Mouse (Mus musculus) brain, adult 2 months (tissue): ENCODE data around the gene Cmtr2.

Experiments used
- DNase-seq: peaks from one replicate; pipeline ENCODE4 v3.0.0; 2011; ENCODE audit warnings: low read depth, low spot score

Gene Cmtr2

DNA sequence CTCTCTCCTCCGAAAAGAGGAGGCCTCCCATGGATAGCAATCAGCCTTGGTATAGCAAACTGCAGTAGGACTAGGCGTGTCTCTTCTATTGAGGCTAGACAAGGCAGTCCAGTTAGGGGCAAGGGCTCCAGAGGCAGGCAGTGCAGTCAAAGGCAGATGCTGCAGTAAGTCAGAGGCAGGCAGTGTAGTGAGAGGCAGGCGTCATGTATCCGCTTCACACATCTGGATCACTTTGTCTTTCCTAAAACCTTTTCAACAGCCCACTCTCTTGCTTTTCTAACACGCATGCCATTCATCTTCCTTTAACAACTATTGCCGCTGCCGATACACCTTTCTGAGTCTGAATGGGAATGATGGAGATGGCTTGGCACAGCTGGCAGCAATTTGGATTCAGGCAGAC lies at the start of gene Cmtr2:
Gene Cmtr2, plus strand, starts transcription at position 301 of the 400 bp plus-strand sequence.
- no peak for DNase-seq

DNA sequence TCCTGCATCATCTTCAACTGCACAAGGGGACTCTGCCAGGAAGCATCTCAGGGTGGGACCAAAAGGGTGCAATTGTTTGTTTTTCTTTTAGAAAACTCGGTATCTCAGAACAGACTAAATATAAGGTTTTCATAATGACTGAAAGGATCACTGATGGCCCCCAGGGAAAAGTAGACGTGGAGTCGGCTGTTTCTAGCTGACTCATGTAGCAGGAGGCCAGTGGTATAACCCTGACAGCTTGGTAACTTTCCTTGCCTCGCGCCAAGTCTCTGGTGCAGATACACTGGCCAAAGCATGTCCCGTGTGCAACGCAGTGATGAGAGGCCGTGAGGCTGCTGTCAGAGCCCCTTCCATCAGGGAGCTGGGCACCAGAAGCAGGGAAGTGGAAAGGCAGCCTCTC lies 49.2 kb upstream of the Cmtr2 start:
- no peak for DNase-seq

DNA sequence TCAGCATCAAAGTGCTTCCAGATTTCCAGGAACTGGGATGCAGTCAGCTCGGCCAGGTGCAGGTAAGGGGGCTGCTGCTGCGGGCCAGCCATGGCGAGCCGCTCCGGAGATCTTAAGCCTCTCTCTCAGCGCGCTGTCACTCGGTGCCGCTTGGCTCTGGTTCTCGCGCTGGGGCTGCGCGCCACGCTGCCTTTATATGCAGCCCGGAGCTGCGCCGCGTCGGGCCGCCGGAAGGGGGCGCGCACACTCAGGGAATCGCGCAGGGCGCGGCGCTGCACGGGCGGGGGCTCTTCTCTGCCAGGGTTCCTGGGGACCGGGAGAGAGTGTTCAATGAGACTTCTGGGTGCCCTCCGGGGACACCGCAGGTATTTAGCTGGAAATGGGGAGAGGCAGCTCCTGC lies 47.4 kb upstream of the Cmtr2 start, which contains the start of gene Calb2:
Gene Calb2, minus strand, starts transcription at position 165 of the 400 bp plus-strand sequence.
- DNase-seq = peak; percentile 86

DNA sequence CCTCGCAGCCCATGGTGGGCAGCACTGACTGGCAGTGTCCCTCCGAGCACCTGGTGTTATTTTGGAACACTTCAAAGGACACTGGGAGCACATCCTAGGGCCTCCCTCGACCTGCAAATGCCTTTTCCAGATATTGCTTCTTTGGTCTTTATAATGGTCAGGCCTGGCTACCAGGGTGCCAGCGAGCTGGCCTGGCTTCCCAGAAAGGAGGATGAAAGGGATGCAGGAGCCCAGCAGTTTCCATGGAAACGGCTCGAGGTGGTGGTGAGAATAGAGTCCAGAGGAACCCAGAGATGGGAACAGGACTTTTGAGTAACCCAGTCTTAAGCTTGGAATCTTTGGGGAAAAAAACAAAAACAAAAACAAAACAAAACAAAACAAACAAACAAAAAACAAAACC lies 43.3 kb upstream of the Cmtr2 start:
- DNase-seq = peak; percentile 73

DNA sequence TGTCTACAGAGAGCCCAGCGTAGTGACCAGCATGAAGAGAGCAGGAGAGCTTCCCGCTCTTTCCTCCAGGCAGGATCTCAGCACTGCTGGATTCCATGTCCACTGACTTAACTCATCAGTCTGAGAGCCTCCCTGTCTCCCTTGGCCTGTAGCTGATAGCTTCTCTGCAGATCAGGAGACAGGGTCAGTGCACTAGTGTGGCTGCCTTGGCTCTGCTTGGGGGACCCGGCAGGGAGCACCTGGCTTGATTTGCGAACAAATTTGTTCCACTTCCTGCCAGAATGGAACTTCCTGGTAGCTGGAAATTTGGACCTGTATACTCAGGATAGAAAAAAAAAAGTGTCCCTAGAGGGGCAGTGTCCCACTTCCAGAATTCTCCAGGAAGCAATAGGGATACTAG lies 40.6 kb upstream of the Cmtr2 start:
- peak; percentile 86 for DNase-seq

DNA sequence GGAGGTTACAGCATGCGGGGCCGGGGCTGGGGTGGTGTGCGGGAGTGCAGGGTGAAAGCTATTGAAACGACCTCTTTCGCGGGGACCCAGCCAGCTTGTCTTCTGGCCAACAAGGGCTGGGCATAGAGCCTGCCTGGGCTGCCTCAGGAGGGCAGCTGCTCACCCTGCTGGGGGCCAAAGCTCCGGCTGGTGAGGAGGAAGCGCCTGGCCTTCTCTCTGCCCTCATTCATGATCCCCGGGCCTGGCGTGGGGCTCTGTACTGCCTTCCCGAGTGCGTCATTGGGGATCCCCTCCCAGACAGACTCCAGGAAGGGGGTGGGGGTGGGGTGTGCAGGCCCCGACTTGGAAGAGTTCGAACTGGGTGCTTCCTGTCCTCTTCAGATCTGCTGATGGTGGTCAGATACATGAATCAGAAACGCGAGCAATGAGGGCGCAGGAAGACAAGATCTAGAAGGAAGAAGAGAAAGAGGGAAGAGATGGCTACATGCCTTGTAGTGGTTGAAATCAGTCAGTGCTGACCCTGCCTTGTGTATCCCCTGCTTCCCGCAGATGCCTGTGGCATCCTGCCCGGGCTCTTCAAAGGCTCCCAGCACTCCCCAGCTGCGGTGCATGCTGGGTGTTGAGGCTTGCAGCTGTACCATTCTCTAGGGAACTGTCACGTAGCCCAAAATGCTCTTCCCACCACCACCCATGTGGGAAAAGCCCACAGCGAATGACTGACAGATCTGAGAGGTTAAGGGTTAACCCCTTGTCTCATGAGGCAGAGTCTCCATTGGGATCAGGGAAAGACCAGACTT lies 37.9 kb upstream of the Cmtr2 start:
- peak; percentile 94 for DNase-seq

DNA sequence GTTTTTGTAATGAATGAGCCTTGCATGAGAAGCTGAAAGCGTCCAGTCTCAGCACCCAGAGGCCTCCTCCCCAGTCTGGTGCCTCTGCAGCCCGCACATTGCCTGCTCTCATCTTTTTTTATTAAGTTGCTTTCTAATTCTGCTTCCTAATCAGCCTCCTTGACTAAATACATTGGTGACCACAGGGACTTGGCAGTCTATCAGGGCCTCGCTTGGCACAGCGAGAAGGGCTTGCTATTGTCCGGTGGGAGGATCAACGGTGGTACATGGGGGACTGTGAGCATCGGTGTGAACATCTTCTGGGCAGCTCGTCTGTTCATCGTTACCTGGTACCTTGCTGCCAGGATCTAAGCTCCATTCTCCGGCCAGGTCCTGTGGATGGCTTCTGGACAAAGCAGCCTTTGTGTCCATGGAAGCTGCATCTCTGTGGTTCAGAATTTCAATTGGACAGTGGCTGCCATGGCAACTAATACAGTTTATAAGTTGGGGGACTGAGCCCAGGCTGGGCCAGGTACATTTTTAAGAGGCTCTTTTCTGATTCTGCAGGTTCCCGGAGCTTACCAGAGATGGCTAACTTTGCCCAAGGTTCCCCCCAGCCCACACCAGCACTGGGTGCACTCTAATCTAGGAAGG lies 32.6 kb upstream of the Cmtr2 start:
- peak; percentile 32 for DNase-seq

DNA sequence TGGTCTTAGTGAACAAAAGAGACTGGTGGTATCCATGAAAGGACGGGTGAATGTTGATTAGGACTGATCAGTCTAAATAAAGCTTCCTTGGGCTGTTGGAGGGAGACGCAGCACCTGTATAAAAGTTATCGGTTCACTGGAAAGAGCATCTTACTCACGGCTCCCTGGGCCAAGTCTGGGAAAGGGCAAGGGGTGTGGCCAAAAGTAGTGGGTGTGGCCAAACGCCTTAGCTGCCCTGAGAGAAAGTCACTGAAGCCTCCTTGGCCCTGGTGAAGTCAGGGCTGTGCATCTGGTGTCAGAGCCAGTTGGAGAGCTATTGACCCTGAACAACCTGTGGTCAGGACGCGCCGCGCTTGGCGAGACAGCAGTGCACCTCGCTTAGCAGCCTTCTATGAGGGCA lies 31.7 kb upstream of the Cmtr2 start:
- DNase-seq = no peak

DNA sequence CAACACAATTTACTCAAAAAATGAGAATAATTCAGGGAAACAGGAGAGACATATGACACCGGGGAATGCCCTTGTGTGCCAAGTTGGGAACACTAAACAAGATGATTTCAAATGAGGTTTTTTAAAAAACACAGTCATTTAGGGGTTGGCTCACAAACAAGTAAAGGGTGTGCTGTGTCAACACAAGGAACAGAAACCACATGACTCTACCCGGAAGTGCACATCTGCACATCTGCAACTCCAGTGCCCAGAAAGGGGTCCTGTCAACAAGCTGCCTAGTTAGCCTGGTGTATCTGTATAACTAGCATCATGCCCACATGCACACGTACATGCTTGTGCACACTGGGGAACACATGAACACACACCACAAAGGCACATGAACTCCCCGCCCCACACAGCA lies 29.9 kb upstream of the Cmtr2 start:
- DNase-seq = no peak

DNA sequence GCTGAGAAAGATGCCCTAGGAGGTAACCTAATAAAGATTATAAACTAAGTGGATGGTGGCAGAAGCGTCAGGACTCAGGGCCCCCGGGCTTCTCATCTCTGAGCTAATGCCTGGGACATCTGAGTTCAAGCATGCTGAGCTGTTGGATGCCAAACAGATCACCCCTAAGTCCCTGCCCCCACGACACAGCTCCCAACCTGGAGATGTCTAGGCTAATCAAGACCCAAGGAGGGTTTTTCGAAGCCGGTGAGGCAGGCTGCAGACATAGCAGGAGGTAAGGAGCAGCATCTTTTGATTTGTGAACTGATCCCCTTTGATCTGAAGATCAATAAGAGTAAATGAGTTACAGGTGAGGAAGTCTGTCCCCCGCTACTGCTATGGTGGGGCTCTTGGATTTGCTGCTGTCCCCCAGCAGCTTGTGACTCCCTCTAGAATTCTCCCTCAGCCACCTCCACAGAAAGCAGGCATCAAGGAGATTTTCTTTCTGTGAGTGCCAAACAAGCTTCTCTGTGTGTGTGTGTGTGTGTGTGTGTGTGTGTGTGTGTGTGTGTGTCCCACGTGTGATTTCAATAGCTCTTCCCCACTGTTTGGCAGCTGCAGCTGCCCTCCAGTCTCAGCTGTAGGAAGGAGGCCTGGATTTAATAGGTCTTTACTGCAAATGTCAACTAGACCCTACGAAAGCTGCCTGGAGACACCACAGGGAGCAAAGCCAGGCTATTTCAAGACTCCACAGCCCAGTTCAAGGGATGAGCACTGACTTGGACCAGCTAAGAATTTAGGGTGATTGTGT lies 26.3 kb upstream of the Cmtr2 start:
- peak; percentile 56 for DNase-seq

DNA sequence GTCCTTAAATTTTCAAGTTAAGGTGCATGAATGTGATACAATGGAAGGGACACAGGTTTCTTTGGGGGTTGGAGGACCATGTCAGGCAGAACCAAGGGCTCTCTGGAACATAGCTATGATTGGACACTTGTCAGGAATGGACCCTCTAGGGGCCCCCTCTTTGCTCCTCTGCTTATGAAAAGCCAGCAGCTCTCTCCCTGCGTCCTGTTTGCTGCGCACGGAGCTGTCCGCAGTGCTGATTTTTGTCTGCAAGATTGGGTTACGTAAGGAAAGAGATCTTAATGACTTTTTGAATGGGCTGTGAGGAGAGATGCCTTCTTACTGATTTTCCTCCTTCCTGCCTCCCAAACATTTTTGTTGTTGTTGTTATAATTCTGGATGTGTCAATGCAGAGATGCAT lies 18.8 kb upstream of the Cmtr2 start:
- DNase-seq = no peak

DNA sequence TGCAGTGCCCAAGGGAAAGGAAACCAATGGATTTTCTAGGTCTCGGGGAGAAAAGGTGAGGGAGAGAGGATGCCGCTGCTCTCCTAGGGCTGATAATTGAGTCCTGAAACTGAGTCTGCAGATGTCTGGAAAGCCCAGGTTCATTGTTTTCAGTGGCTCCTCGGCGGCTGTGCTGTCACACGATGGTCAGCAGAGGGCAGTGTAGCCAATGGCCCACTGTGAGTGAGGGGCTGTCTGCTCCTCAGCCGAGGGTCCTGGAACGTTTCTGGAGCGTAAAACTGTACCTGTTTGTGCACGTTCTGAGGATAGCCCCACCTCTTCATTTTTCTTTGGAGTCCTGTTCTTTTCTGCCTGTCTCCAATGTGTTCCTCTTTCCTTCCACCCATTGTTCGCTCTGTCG lies 13.7 kb upstream of the Cmtr2 start:
- no peak for DNase-seq

DNA sequence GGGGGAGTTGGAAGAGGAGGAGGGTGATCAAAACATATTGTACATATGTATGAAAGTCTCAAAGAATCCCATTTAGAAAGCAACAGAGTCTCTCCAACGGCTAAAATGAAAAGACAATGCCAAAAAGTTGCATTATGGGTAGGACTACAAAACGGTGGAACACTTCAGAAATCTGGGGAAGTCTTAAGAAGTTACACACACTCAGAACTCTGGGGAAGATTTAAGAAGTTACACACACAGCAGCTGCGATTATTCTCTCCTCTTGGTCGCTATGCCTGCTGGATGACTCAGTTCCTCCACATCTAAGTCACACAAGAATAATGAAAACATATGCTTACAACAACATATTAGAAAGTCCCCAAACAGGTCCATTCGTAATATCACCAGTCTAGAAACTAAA lies 788 bp downstream of the Cmtr2 start:
- no peak for DNase-seq

DNA sequence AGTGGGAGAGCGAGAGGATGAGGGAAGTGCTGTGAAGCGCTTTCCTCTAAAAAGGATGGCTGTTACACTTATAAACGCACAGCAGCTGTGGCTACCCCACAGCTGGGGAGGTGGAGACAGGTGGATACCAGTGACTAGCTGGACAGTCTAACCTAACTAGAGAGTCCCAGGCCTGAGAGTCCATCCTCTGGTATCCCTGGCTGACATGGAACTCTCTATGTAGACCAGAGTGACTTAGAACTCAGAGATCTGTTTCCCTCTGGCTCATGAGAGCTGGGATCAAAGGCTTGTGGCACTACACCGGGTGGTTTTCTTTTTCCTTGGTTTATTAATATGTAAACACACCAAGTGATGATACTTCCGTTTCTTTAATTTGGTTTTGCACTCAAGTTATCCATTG lies 1.7 kb downstream of the Cmtr2 start:
- DNase-seq = peak; percentile 10

DNA sequence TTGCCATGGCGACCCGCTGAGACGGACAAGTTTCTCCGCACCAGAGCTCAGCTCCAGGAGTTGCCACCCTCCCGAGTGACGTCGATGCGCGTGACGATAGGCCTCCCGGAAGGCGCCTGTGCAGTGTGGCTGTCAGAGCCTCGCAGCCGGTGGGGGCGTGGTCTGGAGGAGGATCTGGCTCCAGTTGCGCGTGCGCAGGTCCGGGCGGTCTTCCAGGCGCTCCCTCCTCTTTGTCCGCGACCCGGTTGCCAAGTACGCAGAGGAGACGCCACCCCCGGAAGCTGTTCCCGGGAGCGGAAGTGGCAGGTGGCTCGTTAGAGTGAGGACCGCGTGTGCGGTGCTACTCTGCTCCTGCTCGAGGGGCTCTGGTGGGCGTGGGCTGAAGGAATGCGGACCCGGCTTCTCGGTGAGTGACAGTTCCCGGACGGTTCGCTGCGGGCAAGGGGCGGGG lies 2.2 kb downstream of the Cmtr2 start:
- DNase-seq = peak; percentile 100

DNA sequence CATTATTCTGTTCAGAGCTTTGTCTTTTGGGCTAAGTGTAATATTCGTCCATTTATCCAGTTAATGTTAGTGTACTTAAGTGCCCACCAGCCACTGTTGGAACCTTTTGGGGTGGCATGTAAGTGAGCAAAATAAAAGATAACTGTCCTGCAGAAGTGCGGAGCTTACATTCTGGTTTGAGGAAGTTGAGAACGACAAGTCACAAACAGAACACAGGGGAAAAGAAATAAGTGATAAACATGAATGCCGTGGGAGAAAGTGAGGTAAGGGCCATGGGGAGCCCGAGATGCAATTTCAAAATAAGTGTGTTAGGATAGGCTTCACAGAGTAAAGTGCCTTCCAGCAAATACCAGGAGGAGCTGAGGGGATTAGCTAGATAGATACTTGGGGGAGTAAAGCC lies 3.0 kb downstream of the Cmtr2 start:
- no peak for DNase-seq

DNA sequence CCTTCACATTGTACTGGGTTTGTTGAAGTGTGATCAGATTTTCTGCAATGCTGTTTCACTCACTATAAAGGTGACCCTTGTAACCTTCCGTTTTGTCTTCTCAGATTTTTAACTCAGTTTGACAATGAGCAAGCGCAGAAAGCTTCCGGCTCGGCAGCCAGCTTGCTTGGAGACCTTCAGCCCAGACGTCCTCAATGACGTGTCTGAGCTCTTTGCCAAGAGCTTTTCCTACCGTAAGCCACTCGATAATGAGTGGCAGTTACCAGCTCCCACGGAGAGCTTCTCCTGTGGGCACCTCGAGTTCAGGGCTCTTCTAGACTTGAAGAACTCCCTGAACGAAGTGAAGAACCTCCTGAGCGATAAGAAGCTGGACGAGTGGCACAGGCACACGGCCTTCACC lies 5.5 kb downstream of the Cmtr2 start:
- DNase-seq = no peak

DNA sequence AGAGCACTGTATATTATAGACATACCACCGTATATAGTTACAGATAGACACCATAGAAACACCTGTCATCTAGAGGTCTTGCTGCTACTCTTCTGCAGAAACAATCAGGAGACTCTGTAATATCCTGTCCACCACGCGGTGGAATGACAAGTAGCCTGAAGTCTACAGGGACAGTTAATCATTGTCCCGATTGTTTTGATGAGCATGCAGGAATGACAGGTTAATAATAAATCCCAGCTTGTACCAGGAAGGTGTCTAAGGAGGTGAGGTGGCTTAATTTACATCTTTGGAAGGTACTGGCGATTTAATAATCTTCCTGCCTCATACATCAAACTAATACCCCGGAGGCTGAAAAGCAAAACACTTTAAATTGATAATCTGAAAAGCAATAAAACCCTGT lies 15.3 kb downstream of the Cmtr2 start:
- no peak for DNase-seq

DNA sequence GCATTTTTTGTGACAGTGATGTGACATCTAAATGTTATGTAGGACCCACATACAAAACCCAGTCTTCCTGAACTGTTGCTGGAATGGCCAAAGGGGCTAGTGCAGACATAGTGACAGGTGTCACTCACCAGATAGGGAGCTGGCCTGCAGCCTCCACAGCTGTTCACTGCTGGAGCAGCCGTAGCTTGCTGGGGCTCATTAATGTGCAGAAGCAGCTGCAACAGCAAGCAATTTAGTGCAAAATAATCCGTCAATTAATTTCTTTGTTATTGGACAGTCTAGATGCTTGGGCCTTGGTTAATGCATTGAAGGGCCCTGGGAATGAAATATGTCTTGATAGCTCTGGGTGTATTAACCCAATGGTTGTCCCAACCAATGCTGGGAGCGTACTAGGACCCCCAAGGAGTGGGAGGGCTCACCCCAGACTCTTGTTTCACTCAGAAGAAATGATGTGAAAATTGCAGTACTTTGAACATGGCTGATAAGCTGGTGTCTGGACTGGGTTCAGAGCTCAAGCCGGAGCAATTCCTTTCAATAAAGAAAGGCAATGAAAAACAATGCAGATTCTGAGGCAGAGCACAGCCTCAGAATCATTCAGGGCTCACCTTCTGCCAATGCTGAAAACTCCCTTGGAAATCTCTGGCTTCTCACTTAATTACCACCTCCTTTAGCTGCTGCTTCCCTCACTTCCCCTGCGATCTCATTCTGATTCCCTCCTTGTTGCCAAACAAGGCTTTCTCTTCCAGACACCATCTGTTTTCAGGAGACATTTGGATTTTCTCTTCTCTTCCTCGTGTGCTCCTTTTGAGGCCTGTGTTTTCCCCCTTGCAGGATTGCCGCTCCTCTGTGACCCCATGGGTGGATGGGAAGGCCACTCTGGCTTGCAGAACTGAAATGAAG lies 27.1 kb downstream of the Cmtr2 start:
- DNase-seq = peak; percentile 63

DNA sequence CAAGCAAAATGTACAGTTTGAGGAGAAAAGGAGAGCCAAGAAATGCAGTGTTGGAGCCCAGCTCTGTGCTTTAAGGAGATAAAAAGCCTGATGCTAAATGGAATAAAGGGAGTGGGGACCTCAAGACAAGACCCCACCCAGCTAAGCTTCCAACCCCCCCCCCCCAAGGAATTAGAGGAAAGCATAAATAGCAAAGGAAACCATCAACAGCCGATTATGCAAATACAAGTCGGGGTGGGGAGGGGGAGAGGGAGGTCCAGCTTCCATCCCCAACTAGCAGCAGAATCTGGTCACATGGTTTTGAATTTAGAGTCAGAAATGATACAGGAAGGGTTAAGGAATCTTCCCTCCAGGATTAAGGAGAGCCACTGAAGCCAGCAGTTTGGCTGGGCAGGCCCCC lies 29.1 kb downstream of the Cmtr2 start:
- no peak for DNase-seq

DNA sequence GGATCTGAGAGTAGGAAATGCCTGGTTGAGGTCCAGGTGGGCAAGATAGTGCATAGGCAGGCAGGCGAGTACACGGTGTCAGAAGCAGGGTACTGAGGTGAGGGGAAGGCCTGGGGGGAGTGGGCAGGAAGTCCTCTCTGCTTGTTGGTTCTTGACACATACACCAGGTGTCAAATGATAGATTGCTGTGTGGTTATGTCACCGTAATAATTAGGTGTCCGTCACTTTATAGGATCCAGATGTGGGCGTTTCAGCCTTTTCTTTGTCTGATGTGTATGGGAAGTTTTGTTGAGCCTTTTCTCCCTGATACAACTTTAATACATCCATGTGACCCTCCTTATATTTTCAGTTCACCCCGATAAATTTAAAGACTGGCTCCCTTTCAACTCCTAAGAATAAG lies 31.8 kb downstream of the Cmtr2 start:
- DNase-seq = no peak
